Mouse (Mus musculus) liver, adult 2 months (tissue): ENCODE measurements at regions not wholly inside any gene's neighbourhood (a gene's known extent, or its start where the extent isn't known, plus 50 kb on each side); places are given as distances from the start of the nearest gene placed in this dataset.

Experiments used
- DNase-seq: peaks from one replicate; pipeline ENCODE4 v3.0.0-alpha.2; 2011; ENCODE audit warnings: low read depth, low spot score; ENCODE audit errors: extremely low read depth
- H3K27ac ChIP-seq: fragments of 200-500 bp; replicated peaks from 2 replicates; pipeline ENCODE4 v1.5.1; 2012; ENCODE audit warnings: low read depth, mild to moderate bottlenecking, control low read depth, inconsistent platforms, low read length; ENCODE audit not compliant: insufficient read depth
- H3K27me3 ChIP-seq: fragments of 200-500 bp; 2 replicates; pipeline ENCODE4 v1.6.1; 2012; ENCODE audit warnings: mild to moderate bottlenecking, moderate library complexity, low read length, inconsistent platforms; ENCODE audit not compliant: control insufficient read depth, insufficient read depth
- H3K36me3 ChIP-seq: fragments of 200-500 bp; 2 replicates; pipeline ENCODE4 v1.6.1; 2012; ENCODE audit warnings: low read length, inconsistent platforms; ENCODE audit not compliant: control insufficient read depth, insufficient read depth
- H3K4me1 ChIP-seq: fragments of 200-500 bp; 2 replicates; pipeline ENCODE4 v1.6.1; 2011; ENCODE audit warnings: low read length; ENCODE audit not compliant: control insufficient read depth, insufficient read depth
- H3K4me3 ChIP-seq: fragments of 200-500 bp; 2 replicates; pipeline ENCODE4 v1.5.1; 2011; ENCODE audit warnings: low read depth, mild to moderate bottlenecking, control low read depth, low read length, moderate library complexity; ENCODE audit not compliant: insufficient read depth
- H3K79me2 ChIP-seq: fragments of 200-500 bp; 2 replicates; pipeline ENCODE4 v1.6.1; 2012; ENCODE audit warnings: inconsistent platforms, mild to moderate bottlenecking, low read length, moderate library complexity; ENCODE audit not compliant: control insufficient read depth, insufficient read depth
- H3K9ac ChIP-seq: fragments of 200-500 bp; 2 replicates; pipeline ENCODE4 v1.6.1; 2012; ENCODE audit warnings: low read depth, mild to moderate bottlenecking, control low read depth, inconsistent platforms, low read length
- CTCF ChIP-seq: fragments of 200-500 bp; IDR thresholded peaks from 2 replicates; pipeline ENCODE4 v1.5.1; 2011; ENCODE audit warnings: low read depth, low read length, control low read depth
- POLR2A ChIP-seq: fragments of 200-500 bp; IDR thresholded peaks from 2 replicates; pipeline ENCODE4 v1.6.1; 2011; ENCODE audit warnings: low read length, control low read depth; ENCODE audit not compliant: insufficient read depth; ENCODE audit errors: extremely low read depth
- WGBS: fragments of 180-500 bp; shearing (Covaris S2); methylation state at CpG from one replicate; pipeline ENCODE4 v1.1.7; 2018; 5-methylcytosine and 5-hydroxymethylcytosine counted together

DNA sequence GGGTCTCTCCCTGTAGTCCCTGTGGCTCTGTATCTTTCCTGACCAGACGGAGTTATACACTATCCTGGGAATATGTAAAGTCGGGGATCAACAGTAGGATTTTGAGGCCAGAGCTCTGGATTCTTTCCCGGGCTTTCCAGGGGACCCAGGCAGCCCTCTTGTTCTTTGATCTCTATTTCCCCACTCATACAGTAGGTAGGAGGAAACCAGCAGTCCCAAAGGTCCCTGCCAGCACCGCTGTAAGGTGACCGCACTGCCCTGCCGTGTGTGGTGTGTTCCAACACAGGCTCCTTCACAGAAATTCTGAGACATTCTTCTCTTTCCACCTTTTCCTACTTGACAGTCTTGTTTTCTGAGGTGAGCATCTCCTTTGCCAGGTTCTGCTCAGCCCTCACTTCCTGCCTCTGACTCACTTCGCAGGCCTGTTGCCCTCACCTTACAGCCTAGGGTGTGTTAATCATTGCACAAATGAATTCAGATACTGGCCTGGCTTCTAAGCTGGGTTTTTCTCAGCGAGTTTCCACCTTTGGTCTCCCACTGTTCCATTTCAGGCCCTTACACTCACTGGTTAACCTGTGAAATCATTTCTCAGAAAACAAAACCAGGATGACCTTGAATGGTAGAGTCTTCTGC is 53.0 kb upstream of the Shb start:
- no peak overlapping the region for H3K9ac ChIP-seq
- DNase-seq, result peak; percentile 73
- H3K4me3 ChIP-seq, result no peak overlapping the region
- WGBS, result 25% methylated on average over 8 of the region's 8 CpGs
- no peaks in the 10 kb centered on the region for H3K27me3 ChIP-seq
- TF ChIP-seq CTCF (no peak), POLR2A (no peak)
- no peaks in the 10 kb centered on the region for H3K36me3 ChIP-seq
- peaks cover 11% of the 10 kb centered on the region for H3K4me1 ChIP-seq
- H3K79me2 ChIP-seq, result no peaks in the 10 kb centered on the region
- peak overlapping the region; percentile 26; the same call in 1 of the 2 replicates for H3K27ac ChIP-seq

DNA sequence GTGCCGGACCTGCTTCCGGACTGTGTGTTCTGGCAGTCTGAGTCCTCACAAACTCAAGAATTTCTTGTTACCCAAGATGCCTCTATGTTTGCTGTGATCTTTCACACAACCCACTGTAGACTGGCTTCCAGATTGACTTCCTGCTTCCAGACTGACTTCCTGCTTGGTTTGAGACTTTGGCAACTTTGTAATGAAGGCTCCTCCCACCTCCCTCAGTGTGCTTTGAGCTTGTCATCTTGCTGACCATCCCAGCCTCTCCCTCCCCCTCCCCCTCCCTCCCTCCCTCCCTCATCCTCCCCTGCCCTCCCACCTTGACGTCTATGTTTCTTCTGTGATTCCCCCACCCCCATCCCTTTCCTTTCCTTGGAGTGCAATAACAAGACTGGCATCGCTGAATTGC is 51.7 kb upstream of the Shb start:
- no peak overlapping the region for H3K4me3 ChIP-seq
- no peaks in the 10 kb centered on the region for H3K79me2 ChIP-seq
- H3K36me3 ChIP-seq, result no peaks in the 10 kb centered on the region
- no peaks in the 10 kb centered on the region for H3K27me3 ChIP-seq
- peaks cover 10% of the 10 kb centered on the region for H3K4me1 ChIP-seq
- no peak overlapping the region for H3K9ac ChIP-seq
- 77% methylated on average over 4 of the region's 4 CpGs for WGBS
- H3K27ac ChIP-seq, result no peak overlapping the region
- DNase-seq, result no peak
- TF ChIP-seq POLR2A (no peak), CTCF (no peak)

DNA sequence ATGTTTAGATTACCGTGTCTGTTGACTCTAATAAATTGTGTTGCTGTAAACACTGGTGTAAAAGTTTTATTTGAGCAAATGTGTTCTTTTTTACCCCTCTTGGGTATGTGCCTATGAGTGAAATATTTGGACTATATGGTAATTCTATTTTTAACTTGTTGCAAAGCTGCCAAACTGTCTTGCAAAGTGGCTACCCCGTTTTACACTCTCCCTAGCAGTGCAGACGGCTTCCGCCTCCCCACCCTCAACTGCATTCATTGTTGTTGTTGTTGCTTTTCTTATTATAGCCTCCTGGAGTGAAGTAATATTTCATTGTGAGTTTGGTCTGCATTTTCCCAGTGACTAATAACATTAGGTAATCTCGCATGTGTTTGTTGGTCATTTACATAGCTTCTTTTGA is 50.2 kb upstream of the Shb start:
- no peak overlapping the region for H3K9ac ChIP-seq
- H3K27ac ChIP-seq, result no peak overlapping the region
- no peaks in the 10 kb centered on the region for H3K79me2 ChIP-seq
- no peaks in the 10 kb centered on the region for H3K36me3 ChIP-seq
- DNase-seq, result no peak
- WGBS, result 91% methylated on average over 5 of the region's 5 CpGs
- no peaks in the 10 kb centered on the region for H3K27me3 ChIP-seq
- TF ChIP-seq POLR2A (no peak), CTCF (no peak)
- H3K4me3 ChIP-seq, result no peak overlapping the region
- H3K4me1 ChIP-seq, result peaks cover 11% of the 10 kb centered on the region
